Mouse (Mus musculus): ENCODE measurements at regions not wholly inside any gene's neighbourhood (a gene's known extent, or its start where the extent isn't known, plus 50 kb on each side); places are given as distances from the start of the nearest gene placed in this dataset.

- no peak for DNase-seq (ENCODE audit: low spot score)
These were observed 282.2 kb upstream of the Cdh6 start for GRCm38 (mm10) chr15:13455560-13456219.

GRCm38 (mm10) chr15:13450385-13450784 lies 276.9 kb upstream of the Cdh6 start:
- no peak for DNase-seq (ENCODE audit: low spot score)

GRCm38 (mm10) chr15:13434608-13435007 lies 261.1 kb upstream of the Cdh6 start:
- no peak for DNase-seq (ENCODE audit: low spot score)

DNA sequence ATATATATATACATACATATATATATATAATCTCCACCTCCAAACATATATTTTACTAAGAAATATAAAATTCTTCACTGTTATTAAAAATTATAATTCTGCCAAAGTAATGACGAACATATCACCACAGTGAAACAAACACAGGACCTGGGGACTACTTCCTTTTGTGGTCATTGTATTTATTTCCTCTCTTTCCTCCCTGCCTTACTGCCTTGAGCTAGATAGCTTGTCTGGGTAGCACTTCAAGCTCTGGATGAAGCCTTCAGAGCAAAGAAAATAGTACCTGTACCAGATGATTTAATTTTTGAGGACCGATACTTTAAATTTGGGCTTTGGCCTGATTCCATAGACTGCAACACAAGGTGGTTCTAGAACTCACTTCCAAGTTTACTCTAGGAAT lies 259.5 kb upstream of the Cdh6 start:
- no peak for DNase-seq (ENCODE audit: low spot score)

DNA sequence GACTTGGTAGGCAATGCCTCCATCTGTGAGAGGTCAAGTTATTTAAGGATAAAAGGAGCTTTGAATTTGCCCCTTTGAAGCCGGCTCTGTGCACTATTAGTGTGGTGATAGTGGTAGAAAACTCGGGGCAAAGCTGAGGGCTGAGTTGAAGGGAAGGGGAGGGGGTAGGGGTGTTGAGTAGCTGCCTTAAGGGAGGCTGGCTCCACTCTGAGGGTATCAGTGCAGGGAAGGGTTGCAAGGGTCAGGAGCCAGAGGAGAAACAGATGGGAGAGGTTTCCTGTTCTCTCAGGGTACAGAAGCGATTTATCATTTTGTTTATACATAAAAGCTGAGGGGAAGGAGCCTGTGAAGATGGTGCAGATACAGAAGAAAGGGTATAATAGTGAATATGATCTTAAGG lies 246.1 kb upstream of the Cdh6 start:
- no peak for DNase-seq (ENCODE audit: low spot score)

- DNase-seq (ENCODE audit: low spot score) = no peak
These were observed 236.7 kb upstream of the Cdh6 start for GRCm38 (mm10) chr15:13410065-13410688.

GRCm38 (mm10) chr15:13393155-13393554 lies 219.7 kb upstream of the Cdh6 start:
- no peak for DNase-seq (ENCODE audit: low spot score)

DNA sequence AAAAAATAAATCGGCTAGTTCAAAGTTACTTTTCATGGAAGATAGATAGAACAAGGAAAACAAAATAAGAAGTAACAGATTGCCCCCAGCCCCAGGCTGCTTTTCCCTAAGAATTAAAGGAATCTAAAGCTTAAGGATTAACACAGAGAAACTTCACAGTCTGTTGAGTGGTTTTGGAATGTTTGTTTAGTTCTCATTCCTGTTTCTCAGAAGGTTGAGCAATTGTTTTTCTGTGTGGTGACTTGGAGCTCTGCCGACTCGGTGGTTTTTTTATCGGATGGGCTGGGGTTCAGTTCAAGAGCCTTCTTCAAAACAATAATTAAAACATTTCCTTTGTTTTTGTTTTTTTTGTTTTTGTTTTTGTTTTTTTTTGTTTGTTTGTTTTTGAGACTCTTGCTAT lies 217.9 kb upstream of the Cdh6 start:
- no peak for DNase-seq (ENCODE audit: low spot score)

GRCm38 (mm10) chr15:13384815-13385214 lies 211.3 kb upstream of the Cdh6 start:
- no peak for DNase-seq (ENCODE audit: low spot score)

DNA sequence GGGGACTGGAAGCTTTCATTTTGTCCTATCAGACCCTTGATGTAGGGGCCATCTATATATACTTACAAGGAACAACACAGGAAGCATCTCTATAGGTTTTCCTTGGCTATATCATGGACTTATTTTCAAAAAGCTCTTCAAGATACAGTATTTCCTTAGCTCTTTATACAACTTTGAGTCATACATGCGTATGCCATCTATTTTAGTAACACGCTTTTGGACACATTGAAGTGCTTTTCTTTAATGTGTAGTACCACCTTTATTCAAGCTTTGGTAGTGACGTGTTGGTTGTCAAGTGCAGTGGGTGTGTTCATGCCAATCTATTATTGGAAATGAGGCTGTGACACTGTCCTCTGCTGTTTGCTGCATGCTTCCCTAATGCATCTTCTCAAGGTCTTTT lies 202.1 kb upstream of the Cdh6 start:
- no peak for DNase-seq (ENCODE audit: low spot score)

DNA sequence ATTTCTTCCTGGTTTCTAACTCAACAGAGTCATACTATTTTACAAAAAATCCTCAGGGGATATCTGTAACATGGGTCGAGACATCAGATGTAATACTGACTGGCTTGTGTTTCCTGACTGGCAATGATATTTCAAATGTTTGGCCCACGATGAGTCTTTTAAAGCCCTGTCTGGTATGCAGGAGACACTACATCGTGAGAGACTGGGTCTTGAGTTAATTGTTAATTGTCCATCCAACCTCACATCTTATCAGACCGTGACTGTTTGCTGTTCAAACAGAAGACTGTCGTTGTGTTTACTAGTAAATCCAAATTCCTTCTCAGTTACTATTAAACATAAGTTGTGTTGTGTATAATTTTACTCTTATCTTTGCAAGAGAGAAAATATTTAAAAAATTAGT lies 195.3 kb upstream of the Cdh6 start:
- no peak for DNase-seq (ENCODE audit: low spot score)

GRCm38 (mm10) chr15:13367291-13367954 lies 193.9 kb upstream of the Cdh6 start:
- no peak for DNase-seq (ENCODE audit: low spot score)

DNA sequence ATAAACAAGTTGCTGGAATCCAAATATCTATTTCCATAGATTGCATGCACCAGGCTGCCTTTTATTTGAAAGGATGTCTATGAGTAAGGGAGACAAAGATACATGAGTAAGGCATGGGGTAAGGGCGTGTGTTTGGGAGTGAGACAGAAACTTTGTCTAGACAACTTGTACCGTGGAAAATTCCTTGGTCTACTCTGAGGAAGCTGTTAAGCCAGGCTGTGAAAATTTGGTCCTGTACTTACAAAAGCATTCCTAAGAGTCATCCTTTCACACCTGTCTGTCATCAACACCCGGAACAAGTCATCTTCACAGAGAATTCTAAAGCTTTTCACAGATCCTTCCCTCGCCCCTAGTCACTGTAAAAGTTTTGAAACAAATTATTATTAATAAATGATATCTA lies 193.1 kb upstream of the Cdh6 start:
- DNase-seq (ENCODE audit: low spot score) = no peak

DNA sequence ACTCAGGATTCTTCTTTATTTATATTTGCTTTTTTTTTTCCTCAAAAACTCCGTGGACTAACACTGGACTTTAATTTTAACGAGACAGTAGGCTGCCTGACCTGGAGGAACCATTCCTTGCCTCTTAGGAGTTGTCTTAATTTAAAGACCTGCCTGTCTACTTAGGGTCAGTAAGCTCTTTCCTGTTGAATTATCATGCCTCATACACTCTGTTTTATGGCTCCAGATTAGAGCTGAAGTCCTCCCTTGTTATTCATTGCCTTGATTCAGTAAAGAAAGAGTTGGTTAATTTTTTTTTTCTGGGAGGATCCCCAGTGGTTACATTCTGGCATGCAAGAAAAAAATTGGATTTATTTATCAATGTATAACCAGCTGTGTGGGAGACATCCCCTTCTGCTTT lies 187.3 kb upstream of the Cdh6 start:
- DNase-seq (ENCODE audit: low spot score) = no peak

DNA sequence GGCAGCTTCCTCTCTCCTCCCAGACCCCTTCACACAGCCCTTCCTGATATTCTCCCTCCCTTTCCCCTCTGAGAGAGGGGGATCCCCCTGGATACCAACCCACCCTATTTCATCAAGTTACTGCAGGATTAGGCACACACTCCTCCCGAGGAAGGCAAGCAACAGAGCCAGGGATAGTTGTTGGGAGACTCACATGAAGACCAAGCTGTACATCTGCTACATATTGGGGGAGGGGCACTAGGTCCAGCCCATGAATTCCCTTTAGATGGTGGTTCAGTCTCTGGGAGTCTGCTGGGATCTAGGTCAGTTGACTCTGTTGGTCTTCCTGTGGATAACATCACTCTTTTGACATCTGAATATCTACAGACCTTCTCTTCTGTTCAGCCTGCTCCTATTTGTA lies 185.6 kb upstream of the Cdh6 start:
- DNase-seq (ENCODE audit: low spot score) = no peak

DNA sequence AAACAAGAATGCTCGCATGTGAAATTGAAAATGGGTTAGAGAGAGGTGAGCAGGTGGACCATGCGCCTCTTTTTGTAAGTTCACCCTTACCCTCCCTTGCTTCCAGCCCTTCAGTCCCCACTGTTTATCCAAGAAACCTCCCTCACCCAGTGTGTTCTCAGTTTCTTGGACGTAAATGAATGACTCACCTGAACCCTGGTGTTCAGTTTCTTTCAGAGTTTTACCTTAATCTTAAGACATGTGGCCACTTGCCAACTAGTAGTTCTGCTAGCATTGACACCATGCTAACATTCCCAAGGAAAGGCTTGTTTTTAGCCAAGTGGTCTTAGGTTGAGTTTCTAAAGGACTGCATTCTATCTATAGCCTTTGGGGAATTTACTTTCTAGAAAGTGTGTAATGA lies 176.8 kb upstream of the Cdh6 start:
- DNase-seq (ENCODE audit: low spot score) = no peak

GRCm38 (mm10) chr15:13336392-13336791 lies 162.9 kb upstream of the Cdh6 start:
- DNase-seq (ENCODE audit: low spot score) = no peak

DNA sequence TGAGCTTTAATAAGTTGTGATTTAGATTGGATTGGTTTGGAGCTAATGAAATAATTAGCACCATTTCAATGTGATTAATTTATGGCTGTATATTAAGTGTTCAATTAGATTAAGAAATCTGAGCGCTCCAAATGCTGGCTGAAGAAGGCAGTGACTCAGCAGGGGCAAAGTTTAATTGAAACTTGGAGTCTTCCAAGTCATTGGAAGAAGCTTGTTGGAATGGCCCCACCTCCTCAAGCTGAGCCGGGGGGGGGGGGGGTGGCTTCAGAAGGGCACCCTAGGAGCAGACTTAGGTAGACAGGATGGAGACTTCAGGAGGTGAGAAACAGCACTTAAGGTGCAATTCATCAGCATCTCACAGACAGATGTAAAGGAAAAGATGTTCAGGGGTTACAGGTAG lies 151.0 kb upstream of the Cdh6 start:
- no peak for DNase-seq (ENCODE audit: low spot score)

GRCm38 (mm10) chr15:13320599-13321348 lies 147.3 kb upstream of the Cdh6 start:
- no peak for DNase-seq (ENCODE audit: low spot score)

DNA sequence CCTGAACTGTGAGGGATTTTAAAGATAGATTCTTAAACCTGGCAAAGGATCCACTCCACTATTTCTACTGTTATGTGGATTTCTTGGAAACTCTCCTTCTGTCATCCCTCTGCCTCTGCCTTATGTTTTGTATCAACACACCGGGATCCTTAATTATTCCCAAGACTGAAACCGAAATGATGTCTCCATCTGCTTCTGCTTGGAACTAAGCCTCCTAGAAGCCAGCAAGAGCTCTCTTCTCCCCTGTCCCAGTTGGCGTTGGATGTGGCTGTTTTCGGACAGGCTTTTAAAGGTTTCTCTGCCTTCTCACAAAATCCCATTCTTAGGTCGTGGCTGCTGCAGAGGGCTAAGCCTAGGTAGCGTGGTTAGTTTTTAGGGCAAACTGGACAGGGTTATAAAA lies 131.1 kb upstream of the Cdh6 start:
- no peak for DNase-seq (ENCODE audit: low spot score)

DNA sequence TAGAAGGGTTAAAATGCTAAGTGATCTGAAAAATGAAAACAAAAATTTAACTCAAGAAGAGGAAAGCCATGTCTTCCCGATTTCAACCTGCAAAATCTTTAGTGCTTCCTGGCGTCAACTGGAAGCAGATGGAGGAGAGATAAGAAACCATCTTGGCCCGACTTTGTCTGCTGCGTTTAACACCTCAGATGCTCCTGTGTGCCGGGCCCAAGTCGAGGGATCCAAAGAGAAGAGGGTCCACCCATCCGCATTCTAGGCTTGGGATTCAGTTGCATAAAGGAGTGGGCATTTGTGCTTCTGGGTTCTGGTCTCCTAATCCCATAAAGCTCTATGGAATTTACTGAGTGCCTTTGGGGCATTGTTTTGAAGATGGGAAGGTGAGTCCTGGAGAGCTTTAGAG lies 130.0 kb upstream of the Cdh6 start:
- DNase-seq (ENCODE audit: low spot score) = no peak

- DNase-seq (ENCODE audit: low spot score) = no peak
These were observed 129.2 kb upstream of the Cdh6 start for GRCm38 (mm10) chr15:13302672-13303071.

DNA sequence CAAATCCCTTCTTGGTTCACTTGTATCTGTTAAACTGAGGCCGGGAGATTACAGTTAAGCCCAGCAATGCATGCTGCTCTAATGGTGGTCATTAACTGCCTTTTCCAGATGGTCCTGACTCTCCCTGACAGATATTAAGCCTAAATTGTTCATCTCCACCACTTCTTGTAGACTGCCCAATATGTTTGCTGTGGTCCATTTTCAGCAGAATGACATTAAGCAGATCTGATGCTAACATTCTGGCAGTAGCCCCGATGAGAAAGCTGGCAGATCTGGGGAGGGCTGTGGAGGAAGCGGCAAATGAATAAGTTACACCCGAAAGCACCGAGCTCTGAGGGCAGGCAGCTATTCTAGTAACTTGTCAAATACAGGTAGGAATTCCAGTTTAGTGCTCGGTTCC lies 123.5 kb upstream of the Cdh6 start:
- DNase-seq (ENCODE audit: low spot score) = no peak

All from MN1 (cell line).